Mouse (Mus musculus) T-cell, adult 2 months (primary cell): ENCODE data around the gene Hk1.

Experiments
- DNase-seq: peaks from one replicate; pipeline ENCODE4 v3.0.0; 2022; ENCODE audit warnings: low spot score

The Hk1 gene

DNA sequence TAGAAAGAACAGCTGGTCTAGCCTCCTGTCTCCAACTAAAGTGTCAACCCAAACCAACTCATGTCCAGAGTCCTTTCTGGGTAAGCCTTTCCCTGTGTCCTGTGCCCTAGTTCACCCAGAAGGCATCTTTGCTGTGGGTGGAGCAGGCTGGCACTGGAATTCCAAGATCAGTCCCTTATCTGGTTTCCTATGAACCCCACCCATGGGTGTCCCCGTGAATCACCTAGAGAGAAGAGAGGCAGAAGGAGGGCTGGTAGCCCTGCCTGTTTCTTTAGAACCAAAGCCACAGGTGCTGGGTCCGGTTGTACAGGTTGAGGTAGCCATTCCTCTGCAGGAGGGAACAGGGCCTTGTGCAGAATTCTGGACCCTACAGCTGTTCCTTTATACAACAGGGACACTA lies 158.1 kb downstream of the Hk1 start:
- DNase-seq, result no peak

DNA sequence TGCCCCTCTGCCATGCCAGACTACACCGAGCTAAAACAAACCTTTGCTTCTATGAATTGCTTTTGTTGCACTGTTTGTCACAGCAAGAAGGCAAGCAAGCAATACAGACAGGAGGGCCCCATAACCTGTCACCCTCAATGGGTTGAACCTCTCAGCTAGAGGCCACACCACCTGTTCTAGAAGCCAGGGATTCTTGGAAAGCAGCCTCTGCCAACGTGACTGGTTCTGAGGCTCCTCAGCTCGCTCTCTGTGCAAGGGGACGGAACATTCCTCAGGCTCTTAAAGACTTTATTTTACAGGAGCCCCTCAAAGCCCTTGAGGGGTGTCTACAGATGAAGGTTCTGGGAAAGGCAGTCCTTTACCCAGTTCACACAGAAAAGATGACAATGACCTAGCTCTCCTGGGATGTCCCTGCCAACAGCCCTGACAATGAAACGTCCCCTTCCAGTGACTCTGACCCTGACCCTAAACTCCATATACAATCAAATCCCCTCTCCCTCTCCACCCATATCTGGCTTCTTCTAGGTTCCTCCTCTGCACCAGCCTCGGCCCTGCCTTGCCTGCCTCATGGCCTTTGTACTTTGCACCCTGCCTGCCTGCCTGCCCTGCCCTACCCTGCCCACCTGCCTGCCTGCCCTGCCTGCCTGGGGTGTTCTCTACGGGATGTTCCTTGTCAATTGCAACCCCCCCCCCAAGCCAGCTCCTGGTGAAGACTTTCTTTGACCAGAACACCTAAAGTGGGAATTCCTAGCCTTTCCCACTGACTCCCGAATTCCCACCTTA lies 158.8 kb downstream of the Hk1 start:
- no peak for DNase-seq
